Comparison of ENCODE assay signal across 13 mouse cellular contexts in the genomic region with DNA sequence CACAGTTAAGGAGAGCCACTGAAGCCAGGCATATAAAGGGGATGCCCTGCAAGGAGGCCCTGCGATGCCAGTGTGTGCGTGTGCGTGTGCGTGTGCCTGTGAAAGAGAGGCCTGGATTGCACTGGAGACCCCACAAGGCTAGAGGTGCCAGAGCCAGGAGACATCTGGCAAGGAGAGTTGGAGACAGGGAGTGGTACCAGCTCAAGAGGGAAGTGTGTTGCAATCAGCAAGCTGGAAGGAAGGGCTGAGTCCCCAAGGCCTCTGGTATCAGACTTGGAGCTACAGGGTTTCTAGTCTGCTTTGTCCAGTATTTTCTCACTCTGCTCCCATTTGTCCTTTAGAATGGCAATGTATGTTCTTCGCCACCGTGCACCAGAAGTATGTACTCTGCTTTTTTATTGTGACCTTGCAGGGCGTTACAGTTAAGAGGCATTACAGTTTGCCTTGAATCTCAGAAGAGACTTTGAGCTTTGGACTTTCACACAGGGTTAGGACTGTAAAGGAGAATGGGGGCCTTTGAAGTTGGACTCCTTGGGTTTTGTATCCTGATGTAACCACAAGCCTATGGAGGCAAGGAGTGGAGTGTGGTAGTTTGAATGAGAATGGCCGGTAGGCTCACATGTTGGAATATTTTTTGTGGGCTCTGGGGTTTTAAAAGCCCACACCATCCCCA. TPM values are rescaled to one million over a fixed set of nuclear protein-coding genes. Genes with fewer than 3 reads are reported as not detected.
A peak's percentile ranks its signal among the peaks of the same experiment; 100 is the strongest.
DNase-seq lines count a peak whose midpoint lies in the region; ATAC-seq and TF ChIP-seq lines count a peak whose summit lies in the region.
"Had no signal": no experiment of that assay in that cellular context is flagged by ENCODE, and none has a peak within 500 bp of the region (broad histone marks: within the 10 kb centered on the region; RNA-seq: fewer than 3 reads in every experiment).

No protein-coding gene starts in this region.

- H3K9ac ChIP-seq in intestine, embryonic 16.5 days (ENCODE audit: low read depth, low read length), result peak overlapping the region; percentile 46; the same call in 1 of the 2 replicates
- H3K9ac ChIP-seq in liver, embryonic 11.5 days (ENCODE audit: low read depth, low read length), result no peak overlapping the region
- H3K9ac ChIP-seq: heart, embryonic 15.5 days; hindbrain, embryonic 15.5 days; limb, embryonic 15.5 days had no signal

- H3K4me1 ChIP-seq in kidney, adult 2 months (ENCODE audit: control insufficient read depth, insufficient read depth, low read length), result 0 out of 2 replicates have a peak, but pooled peaks cover 3% of the 10 kb centered on the region
- H3K4me1 ChIP-seq in intestine, embryonic 16.5 days (ENCODE audit: control insufficient read depth, insufficient read depth, low read length), result peaks cover 4% of the 10 kb centered on the region; the same call in 1 of the 2 replicates
- H3K4me1 ChIP-seq in liver, embryonic 11.5 days (replicated peaks; ENCODE audit: control insufficient read depth, insufficient read depth, low read length), result no peaks in the 10 kb centered on the region
- H3K4me1 ChIP-seq: heart, embryonic 15.5 days; hindbrain, embryonic 15.5 days; limb, embryonic 15.5 days had no signal

- 78% methylated on average over 8 of the region's 8 CpGs for WGBS in kidney, adult 2 months
- WGBS in intestine, embryonic 16.5 days, result 78% methylated on average over 8 of the region's 8 CpGs
- 84% methylated on average over 8 of the region's 8 CpGs for WGBS in liver, embryonic 11.5 days

- peak; percentile 95 for ATAC-seq in intestine, embryonic 16.5 days
- ATAC-seq in liver, embryonic 11.5 days (replicated peaks; ENCODE audit: low FRiP score), result no peak

- H3K4me3 ChIP-seq in kidney, adult 2 months (ENCODE audit: insufficient read depth, low read depth, low read length), result no peak overlapping the region
- H3K4me3 ChIP-seq in intestine, embryonic 16.5 days (ENCODE audit: low read length), result no peak overlapping the region
- H3K4me3 ChIP-seq in liver, embryonic 11.5 days (ENCODE audit: low read depth, low read length), result no peak overlapping the region
- H3K4me3 ChIP-seq: heart, embryonic 15.5 days; hindbrain, embryonic 15.5 days; limb, embryonic 15.5 days had no signal

- H3K36me3 ChIP-seq in kidney, adult 2 months (ENCODE audit: control insufficient read depth, insufficient read depth, low read length), result no peaks in the 10 kb centered on the region
- H3K36me3 ChIP-seq in intestine, embryonic 16.5 days (ENCODE audit: control insufficient read depth, insufficient read depth, low read length), result no peaks in the 10 kb centered on the region
- H3K36me3 ChIP-seq in liver, embryonic 11.5 days (ENCODE audit: control insufficient read depth, insufficient read depth, low read length), result no peaks in the 10 kb centered on the region
- H3K36me3 ChIP-seq: heart, embryonic 15.5 days; hindbrain, embryonic 15.5 days; limb, embryonic 15.5 days had no signal

- TF ChIP-seq CTCF in kidney, adult 2 months (conservative IDR thresholded peaks at IDR 0.05; ENCODE audit: insufficient read depth, insufficient read length, low read depth, low read length), result no peak

- no peak overlapping the region for H3K27ac ChIP-seq in kidney, adult 2 months (ENCODE audit: insufficient read depth, low read depth, low read length)
- peak overlapping the region; percentile 91 for H3K27ac ChIP-seq in intestine, embryonic 16.5 days (ENCODE audit: low read length)
- no peak overlapping the region for H3K27ac ChIP-seq in liver, embryonic 11.5 days (ENCODE audit: low read depth, low read length)
- H3K27ac ChIP-seq: heart, embryonic 15.5 days; hindbrain, embryonic 15.5 days; limb, embryonic 15.5 days had no signal

- DNase-seq in kidney, adult 2 months, result peak; percentile 21
- DNase-seq in kidney, adult 18-20 months, result no peak
- peak; percentile 44 for DNase-seq in lung, postnatal 14 days
- no peak for DNase-seq in layer of hippocampus, postnatal 10 days (ENCODE audit: low spot score in 2 of 2)
- DNase-seq in liver, embryonic 11.5 days (ENCODE audit: low spot score), result no peak
- DNase-seq in right cerebral cortex, adult 18-20 months, result no peak
- DNase-seq: cerebellum, adult 11-12 months had no signal

- no peak for TF ChIP-seq POLR2A in kidney, adult 2 months (IDR thresholded peaks at IDR 0.05; ENCODE audit: low read depth, low read length)

- H3K27me3 ChIP-seq in kidney, adult 2 months (replicated peaks; ENCODE audit: control insufficient read depth, insufficient read depth, low read length), result no peaks in the 10 kb centered on the region
- no peaks in the 10 kb centered on the region for H3K27me3 ChIP-seq in intestine, embryonic 16.5 days (replicated peaks; ENCODE audit: control insufficient read depth, insufficient read depth, low read length)
- no peaks in the 10 kb centered on the region for H3K27me3 ChIP-seq in liver, embryonic 11.5 days (replicated peaks; ENCODE audit: control insufficient read depth, insufficient read depth, low read length)
- H3K27me3 ChIP-seq: heart, embryonic 15.5 days; hindbrain, embryonic 15.5 days; limb, embryonic 15.5 days had no signal

- H3K4me2 ChIP-seq in intestine, embryonic 16.5 days (ENCODE audit: low read depth, low read length), result no peak overlapping the region
- no peak overlapping the region for H3K4me2 ChIP-seq in liver, embryonic 11.5 days
- H3K4me2 ChIP-seq: heart, embryonic 15.5 days; hindbrain, embryonic 15.5 days; limb, embryonic 15.5 days had no signal

- no peaks in the 10 kb centered on the region for H3K9me3 ChIP-seq in intestine, embryonic 16.5 days (ENCODE audit: control insufficient read depth, low read length)
- H3K9me3 ChIP-seq in liver, embryonic 11.5 days (ENCODE audit: control insufficient read depth, low read length), result no peaks in the 10 kb centered on the region
- H3K9me3 ChIP-seq: heart, embryonic 15.5 days; hindbrain, embryonic 15.5 days; limb, embryonic 15.5 days had no signal

RNA-seq across cellular contexts. Expression of a gene that starts 1.6 kb away (rescaled TPM):
- 0.04 and 0.05 TPM in 2 replicates for polyA plus RNA-seq in kidney, adult 2 months (2012; rRNA removed)
- not detected in 2 replicates for polyA plus RNA-seq in intestine, embryonic 16.5 days (2015; fragmentation: Nextera tagmentation; extraction: Ambion mirVana)
- under 1 TPM; 0.04 to 0.18 TPM for total RNA-seq in layer of hippocampus, postnatal 10 days (2021)
- not detected in 2 replicates for polyA plus RNA-seq in liver, embryonic 11.5 days (2014; fragmentation: Nextera tagmentation; extraction: Ambion mirVana)
- total RNA-seq: megakaryocyte-erythroid progenitor cell, adult 5-6 weeks; monocyte, adult 5-6 weeks had no signal
- polyA plus RNA-seq: heart, embryonic 15.5 days; hindbrain, embryonic 15.5 days; limb, embryonic 15.5 days had no signal

RNA-seq across cellular contexts. Expression of a gene that starts 4.6 kb away (rescaled TPM):
- polyA plus RNA-seq in kidney, adult 2 months (2012; rRNA removed), result 43.4 and 63.3 TPM in 2 replicates
- polyA plus RNA-seq in intestine, embryonic 16.5 days (2015; fragmentation: Nextera tagmentation; extraction: Ambion mirVana), result 42.8 and 43.8 TPM in 2 replicates
- total RNA-seq in layer of hippocampus, postnatal 10 days (2021), result 10 to 100 TPM; 48.8 to 53.9 TPM
- polyA plus RNA-seq in liver, embryonic 11.5 days (2014; fragmentation: Nextera tagmentation; extraction: Ambion mirVana), result 52.0 and 57.0 TPM in 2 replicates

Comparison
In these comparisons a context has a peak if more than half of its experiments do, and no peak if none do; other contexts are left out.
1. DNase-seq: peak in kidney, adult 2 months (single experiment) and lung, postnatal 14 days (single experiment); none in kidney, adult 18-20 months (single experiment), layer of hippocampus, postnatal 10 days (0 of 2), liver, embryonic 11.5 days (single experiment) and right cerebral cortex, adult 18-20 months (single experiment).